Mouse (Mus musculus): ENCODE measurements around the gene C6. TPM values are rescaled to one million over a fixed set of nuclear protein-coding genes. Genes with fewer than 3 reads are reported as not detected.

The C6 gene
- polyA plus RNA-seq, 1 experiment from 2014 or later: not detected

GRCm38 (mm10) chr15:4816752-4817493 lies 89.9 kb downstream of the C6 start:
- ATAC-seq (ENCODE audit: insufficient number of reproducible peaks, low FRiP score): no peak
- Histone ChIP-seq H3K4me2 (no peak overlapping the region), H3K9ac (no peak overlapping the region), H3K27me3 (replicated peaks) (no peaks in the 10 kb centered on the region), H3K4me1 (replicated peaks) (no peaks in the 10 kb centered on the region), H3K4me3 (no peak overlapping the region), H3K36me3 (no peaks in the 10 kb centered on the region), H3K27ac (ENCODE audit: poor library complexity, severe bottlenecking) (no peak overlapping the region), H3K9me3 (replicated peaks) (0 out of 2 replicates have a peak, but pooled peaks cover 9% of the 10 kb centered on the region)
- 83% methylated on average over 10 of the region's 10 CpGs for WGBS

- Histone ChIP-seq H3K36me3 (no peaks in the 10 kb centered on the region), H3K4me3 (no peak overlapping the region), H3K9me3 (replicated peaks) (0 out of 2 replicates have a peak, but pooled peaks cover 9% of the 10 kb centered on the region), H3K4me1 (replicated peaks) (no peaks in the 10 kb centered on the region), H3K4me2 (no peak overlapping the region), H3K9ac (no peak overlapping the region), H3K27ac (ENCODE audit: poor library complexity, severe bottlenecking) (no peak overlapping the region), H3K27me3 (replicated peaks) (no peaks in the 10 kb centered on the region)
- 38% methylated on average over 3 of the region's 3 CpGs for WGBS
- ATAC-seq (ENCODE audit: insufficient number of reproducible peaks, low FRiP score): no peak
Observed at GRCm38 (mm10) chr15:4818437-4818836, 91.5 kb downstream of the C6 start.

GRCm38 (mm10) chr15:4821161-4821560 lies 94.2 kb downstream of the C6 start:
- WGBS: 70% methylated on average over 1 of the region's 1 CpGs
- no peaks in the 10 kb centered on the region for H3K4me1 ChIP-seq (replicated peaks)
- no peak overlapping the region for H3K27ac ChIP-seq (ENCODE audit: poor library complexity, severe bottlenecking)
- H3K36me3 ChIP-seq: no peaks in the 10 kb centered on the region
- H3K27me3 ChIP-seq (replicated peaks): no peaks in the 10 kb centered on the region
- 0 out of 2 replicates have a peak, but pooled peaks cover 9% of the 10 kb centered on the region for H3K9me3 ChIP-seq (replicated peaks)
- no peak overlapping the region for H3K4me3 ChIP-seq
- H3K4me2 ChIP-seq: no peak overlapping the region
- no peak overlapping the region for H3K9ac ChIP-seq
- ATAC-seq (ENCODE audit: insufficient number of reproducible peaks, low FRiP score): no peak

- no peak for ATAC-seq (ENCODE audit: insufficient number of reproducible peaks, low FRiP score)
- H3K36me3 ChIP-seq: no peaks in the 10 kb centered on the region
- 86% methylated on average over 8 of the region's 8 CpGs for WGBS
Observed at GRCm38 (mm10) chr15:4821824-4822223, 94.8 kb downstream of the C6 start.

GRCm38 (mm10) chr15:4827736-4828135 lies 100.8 kb downstream of the C6 start:
- Histone ChIP-seq H3K27ac (ENCODE audit: poor library complexity, severe bottlenecking) (no peak overlapping the region), H3K4me2 (no peak overlapping the region), H3K27me3 (replicated peaks) (no peaks in the 10 kb centered on the region), H3K36me3 (no peaks in the 10 kb centered on the region), H3K9ac (no peak overlapping the region), H3K4me1 (replicated peaks) (no peaks in the 10 kb centered on the region), H3K9me3 (replicated peaks) (no peaks in the 10 kb centered on the region), H3K4me3 (no peak overlapping the region)
- ATAC-seq (ENCODE audit: insufficient number of reproducible peaks, low FRiP score): no peak

More at GRCm38 (mm10) chr15:4821824-4822223, 94.8 kb downstream of the C6 start:
- Histone ChIP-seq H3K4me1 (replicated peaks) (no peaks in the 10 kb centered on the region), H3K4me2 (no peak overlapping the region), H3K9me3 (replicated peaks) (0 out of 2 replicates have a peak, but pooled peaks cover 4% of the 10 kb centered on the region), H3K4me3 (no peak overlapping the region), H3K27me3 (replicated peaks) (no peaks in the 10 kb centered on the region), H3K9ac (no peak overlapping the region), H3K27ac (ENCODE audit: poor library complexity, severe bottlenecking) (no peak overlapping the region)

GRCm38 (mm10) chr15:4836354-4836753 lies 109.4 kb downstream of the C6 start:
- H3K36me3 ChIP-seq: no peaks in the 10 kb centered on the region
- H3K27ac ChIP-seq (ENCODE audit: poor library complexity, severe bottlenecking): no peak overlapping the region
- H3K27me3 ChIP-seq (replicated peaks): no peaks in the 10 kb centered on the region
- 0 out of 2 replicates have a peak, but pooled peaks cover 5% of the 10 kb centered on the region for H3K9me3 ChIP-seq (replicated peaks)
- H3K4me2 ChIP-seq: no peak overlapping the region
- no peak overlapping the region for H3K4me3 ChIP-seq
- no peak overlapping the region for H3K9ac ChIP-seq
- WGBS: 67% methylated on average over 3 of the region's 3 CpGs
- no peak for ATAC-seq (ENCODE audit: insufficient number of reproducible peaks, low FRiP score)
- H3K4me1 ChIP-seq (replicated peaks): no peaks in the 10 kb centered on the region

- Histone ChIP-seq H3K36me3 (no peaks in the 10 kb centered on the region), H3K27me3 (replicated peaks) (no peaks in the 10 kb centered on the region), H3K4me2 (no peak overlapping the region), H3K27ac (ENCODE audit: poor library complexity, severe bottlenecking) (no peak overlapping the region), H3K4me3 (no peak overlapping the region), H3K4me1 (replicated peaks) (no peaks in the 10 kb centered on the region), H3K9me3 (replicated peaks) (no peaks in the 10 kb centered on the region), H3K9ac (no peak overlapping the region)
- ATAC-seq (ENCODE audit: insufficient number of reproducible peaks, low FRiP score): no peak
- WGBS: 72% methylated on average over 1 of the region's 1 CpGs
Observed at GRCm38 (mm10) chr15:4850015-4850414, 123.0 kb downstream of the C6 start.

Other genes starting within 250 kb of the C6 start
- not detected in 2 replicates for gene Mroh2b, start 171.6 kb downstream of the C6 start, polyA plus RNA-seq (2016; fragmentation: Nextera tagmentation; extraction: Ambion mirVana)

All from heart, embryonic 12.5 days (tissue).